8 mouse cellular contexts compared by ENCODE assay signal in the genomic region with DNA sequence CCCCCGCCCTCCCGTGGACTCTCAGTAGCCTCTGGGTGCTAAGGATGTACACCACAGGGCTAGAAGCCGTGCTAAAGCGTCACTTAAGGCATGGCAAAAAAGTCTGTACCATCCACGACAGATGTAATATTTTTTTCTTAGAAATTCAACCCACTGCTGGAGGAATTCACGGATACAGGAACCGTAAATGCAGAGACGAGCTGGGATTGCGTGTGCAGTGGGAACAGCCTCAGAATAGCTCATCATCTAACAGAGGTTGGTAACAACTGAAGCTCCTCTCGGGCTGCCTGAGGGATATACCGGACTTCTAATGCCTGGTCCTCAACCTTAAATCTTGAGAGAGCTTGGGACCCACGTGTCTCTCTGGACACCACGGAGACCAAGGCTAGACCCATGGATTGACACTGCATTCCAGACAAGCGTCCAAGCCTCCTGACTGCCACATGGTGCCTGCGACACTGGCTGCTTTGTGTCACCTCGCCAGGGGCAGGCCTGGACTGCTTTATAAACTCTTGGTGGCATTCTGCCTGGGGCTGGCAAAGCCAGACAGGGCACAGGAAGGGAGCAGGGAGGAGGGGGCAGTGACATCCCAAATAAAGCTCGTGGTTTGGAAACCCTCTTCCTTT. TPM values are rescaled to one million over a fixed set of nuclear protein-coding genes. Genes with fewer than 3 reads are reported as not detected.
DNase-seq lines count a peak whose midpoint lies in the region; ATAC-seq lines count a peak whose summit lies in the region.
"Had no signal": no experiment of that assay in that cellular context is flagged by ENCODE, and none has a peak within 500 bp of the region (broad histone marks: within the 10 kb centered on the region; RNA-seq: fewer than 3 reads in every experiment).

No protein-coding gene starts in this region.

- ATAC-seq in inflammation-experienced regulatory T-cells, adult 6 months, result no peak

- DNase-seq in layer of hippocampus, adult 11-12 months (ENCODE audit: low spot score), result peak; percentile 60
- DNase-seq in layer of hippocampus, adult 9-10 months (ENCODE audit: low spot score), result no peak
- DNase-seq in cerebellum, postnatal 14 days, result peak; percentile 55
- peak; percentile 76 for DNase-seq in layer of hippocampus, adult 9-11 months
- DNase-seq in right cerebral cortex, postnatal 10 days (ENCODE audit: low spot score in 2 of 2), result peak; percentile 81 to 82
- no peak for DNase-seq in spleen, postnatal 10 days (ENCODE audit: low spot score in 2 of 2)
- DNase-seq: kidney, postnatal 36 days had no signal

RNA-seq across cellular contexts. Expression of a gene that starts 23.5 kb away (rescaled TPM):
- 100 to 1,000 TPM in 1 of 3 experiments, 10 to 100 TPM in 2; 64.3 to 101 (median 74.8) TPM for polyA plus RNA-seq in inflammation-experienced regulatory T-cells, adult 6 months (2017; shearing (Covaris generic))

Comparison
In these comparisons a context has a peak if more than half of its experiments do, and no peak if none do; other contexts are left out.
1. DNase-seq: peak in layer of hippocampus, adult 11-12 months (single experiment), cerebellum, postnatal 14 days (2 of 2), layer of hippocampus, adult 9-11 months (single experiment) and right cerebral cortex, postnatal 10 days (2 of 2); none in layer of hippocampus, adult 9-10 months (single experiment) and spleen, postnatal 10 days (0 of 2).